Mouse (Mus musculus): Measurements from ENCODE around the gene Rgs3. TPM values are rescaled to one million over a fixed set of nuclear protein-coding genes. Genes with fewer than 3 reads are reported as not detected.
A peak's percentile ranks its signal among the peaks of the same experiment; 100 is the strongest.

Rgs3 gene
- polyA plus RNA-seq, 1 experiment from 2014 or later: 58.5 TPM

DNA sequence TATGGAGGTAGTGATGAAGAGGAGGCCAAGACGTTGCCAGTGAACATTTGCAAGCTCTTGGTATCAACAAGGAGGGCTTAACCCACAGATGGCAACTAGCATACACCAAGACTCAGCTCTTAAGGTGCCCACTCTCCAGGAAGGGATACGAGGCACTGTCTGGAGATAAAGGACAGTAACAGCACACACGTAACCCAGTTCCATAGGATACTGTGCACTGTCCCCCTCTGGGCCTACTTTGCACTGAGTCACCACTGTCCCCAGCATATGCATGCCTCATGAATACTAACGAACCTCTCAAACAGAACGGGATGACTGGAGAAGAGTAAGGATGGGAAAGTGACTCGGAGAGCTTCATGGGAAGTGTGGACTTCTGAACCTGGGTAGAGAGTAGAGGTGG lies 48.2 kb downstream of the Rgs3 start:
- ATAC-seq (ENCODE audit: low FRiP score, low read depth): peak; percentile 48; the same call in 1 of the 2 replicates
- 66% methylated on average over 6 of the region's 6 CpGs for WGBS
- no peaks in the 10 kb centered on the region for H3K36me3 ChIP-seq
- peaks cover 42% of the 10 kb centered on the region for H3K4me1 ChIP-seq
- peak overlapping the region; percentile 35; the same call in 1 of the 2 replicates for H3K27ac ChIP-seq (replicated peaks)
- no peak overlapping the region for H3K4me3 ChIP-seq
- no peak overlapping the region for H3K4me2 ChIP-seq (replicated peaks)
- no peaks in the 10 kb centered on the region for H3K9me3 ChIP-seq
- no peak overlapping the region for H3K9ac ChIP-seq (replicated peaks)
- H3K27me3 ChIP-seq: no peaks in the 10 kb centered on the region

DNA sequence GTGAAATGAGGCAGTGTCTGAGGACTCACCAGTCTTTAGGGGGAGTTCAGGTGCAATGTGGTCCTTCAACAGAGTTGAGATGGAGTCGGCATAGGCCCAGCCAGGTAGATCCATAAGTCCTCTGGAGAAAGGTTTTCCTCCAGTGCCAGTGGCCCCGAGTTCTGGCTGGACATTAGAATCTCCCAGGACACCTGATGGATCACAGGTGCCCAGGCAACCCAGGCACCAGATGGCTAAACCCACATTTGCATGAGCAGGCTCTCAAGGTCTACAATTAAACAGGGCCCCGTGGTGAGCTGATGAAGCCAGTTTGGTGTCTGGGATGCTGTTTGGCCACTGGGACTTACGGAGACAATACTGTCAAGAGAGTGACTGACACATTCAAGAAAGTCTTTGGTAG lies 49.7 kb downstream of the Rgs3 start:
- no peaks in the 10 kb centered on the region for H3K27me3 ChIP-seq
- no peak overlapping the region for H3K4me2 ChIP-seq (replicated peaks)
- no peaks in the 10 kb centered on the region for H3K36me3 ChIP-seq
- WGBS: 85% methylated on average over 4 of the region's 4 CpGs
- H3K27ac ChIP-seq (replicated peaks): no peak overlapping the region
- H3K9ac ChIP-seq (replicated peaks): no peak overlapping the region
- ATAC-seq (ENCODE audit: low FRiP score, low read depth): no peak
- H3K4me3 ChIP-seq: no peak overlapping the region
- peaks cover 56% of the 10 kb centered on the region for H3K4me1 ChIP-seq
- no peaks in the 10 kb centered on the region for H3K9me3 ChIP-seq

DNA sequence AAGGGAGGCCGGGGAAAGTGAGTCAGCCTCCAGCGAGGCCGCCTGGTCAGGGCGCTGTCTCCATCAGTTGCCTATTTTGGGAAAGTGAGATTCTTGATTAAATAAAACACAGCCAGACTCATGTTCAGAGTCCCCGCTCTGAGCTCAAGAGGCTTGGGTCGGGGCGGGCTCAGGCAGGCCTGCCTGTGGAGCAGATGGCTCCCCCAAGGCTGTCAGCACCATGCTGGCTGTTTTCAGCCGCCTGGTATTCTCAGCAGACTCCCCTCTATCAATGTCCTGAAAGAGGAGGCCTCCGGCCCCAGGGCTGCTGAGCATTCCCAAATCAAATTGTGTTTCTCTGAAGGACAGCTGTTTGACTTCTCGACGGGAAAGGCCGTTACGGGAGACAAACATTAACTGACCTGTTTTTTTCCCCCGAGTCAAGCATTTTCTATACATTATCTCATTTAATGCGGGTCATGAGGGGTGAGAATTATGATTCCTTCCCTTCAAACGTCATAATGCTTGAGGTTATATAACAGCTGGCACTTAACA lies 50.6 kb downstream of the Rgs3 start:
- WGBS: 60% methylated on average over 16 of the region's 16 CpGs
- Histone ChIP-seq H3K4me3 (no peak overlapping the region), H3K27ac (replicated peaks) (peak overlapping the region; percentile 44; the same call in 1 of the 2 replicates), H3K27me3 (no peaks in the 10 kb centered on the region), H3K36me3 (no peaks in the 10 kb centered on the region), H3K4me2 (replicated peaks) (no peak overlapping the region), H3K4me1 (peaks cover 56% of the 10 kb centered on the region), H3K9me3 (no peaks in the 10 kb centered on the region), H3K9ac (replicated peaks) (no peak overlapping the region)
- ATAC-seq (ENCODE audit: low FRiP score, low read depth): peak; percentile 45; the same call in 1 of the 2 replicates

DNA sequence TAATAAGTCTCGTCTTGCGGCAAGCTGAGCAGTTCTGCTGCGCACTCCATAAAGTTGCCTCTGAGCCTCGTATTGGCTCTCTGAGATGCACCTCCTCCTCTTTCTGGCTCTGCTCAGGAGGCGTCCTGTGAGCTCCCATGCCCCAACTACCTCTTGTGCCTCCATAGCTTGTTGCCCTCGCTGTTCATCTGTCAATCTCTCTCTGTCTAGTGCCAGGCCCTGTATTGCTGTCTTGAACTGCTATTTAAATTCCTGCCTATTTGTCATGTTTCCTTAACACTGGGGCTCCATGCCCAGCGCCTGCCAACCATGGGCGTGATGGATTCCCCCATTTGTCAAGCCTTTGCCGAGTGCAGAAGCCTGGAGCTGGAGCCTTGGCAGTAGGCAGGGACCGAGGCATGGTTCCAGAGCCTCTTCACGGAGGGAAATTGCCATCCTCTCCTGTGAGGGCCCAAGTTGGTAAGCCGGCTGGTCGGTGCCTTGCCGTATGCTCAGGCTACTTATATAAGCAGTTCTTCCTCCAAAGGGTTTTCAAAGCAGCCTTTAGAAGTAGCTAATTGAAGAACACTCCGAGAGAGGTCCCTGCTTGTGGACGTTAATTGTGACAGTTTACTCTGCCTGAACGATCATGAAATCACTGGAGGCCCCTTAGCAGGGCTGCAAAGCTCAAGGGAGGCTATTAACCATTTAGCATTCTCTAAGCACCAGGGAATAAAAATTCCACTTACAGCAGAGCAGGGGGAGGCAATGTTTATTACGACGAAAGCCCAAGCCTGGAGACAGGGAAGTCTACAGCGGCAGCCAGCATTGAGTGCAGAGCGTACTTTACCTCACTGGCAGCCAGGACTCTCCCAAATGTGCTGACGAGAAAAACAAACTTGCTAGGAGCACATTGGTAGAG lies 53.2 kb downstream of the Rgs3 start:
- H3K9ac ChIP-seq (replicated peaks): no peak overlapping the region

DNA sequence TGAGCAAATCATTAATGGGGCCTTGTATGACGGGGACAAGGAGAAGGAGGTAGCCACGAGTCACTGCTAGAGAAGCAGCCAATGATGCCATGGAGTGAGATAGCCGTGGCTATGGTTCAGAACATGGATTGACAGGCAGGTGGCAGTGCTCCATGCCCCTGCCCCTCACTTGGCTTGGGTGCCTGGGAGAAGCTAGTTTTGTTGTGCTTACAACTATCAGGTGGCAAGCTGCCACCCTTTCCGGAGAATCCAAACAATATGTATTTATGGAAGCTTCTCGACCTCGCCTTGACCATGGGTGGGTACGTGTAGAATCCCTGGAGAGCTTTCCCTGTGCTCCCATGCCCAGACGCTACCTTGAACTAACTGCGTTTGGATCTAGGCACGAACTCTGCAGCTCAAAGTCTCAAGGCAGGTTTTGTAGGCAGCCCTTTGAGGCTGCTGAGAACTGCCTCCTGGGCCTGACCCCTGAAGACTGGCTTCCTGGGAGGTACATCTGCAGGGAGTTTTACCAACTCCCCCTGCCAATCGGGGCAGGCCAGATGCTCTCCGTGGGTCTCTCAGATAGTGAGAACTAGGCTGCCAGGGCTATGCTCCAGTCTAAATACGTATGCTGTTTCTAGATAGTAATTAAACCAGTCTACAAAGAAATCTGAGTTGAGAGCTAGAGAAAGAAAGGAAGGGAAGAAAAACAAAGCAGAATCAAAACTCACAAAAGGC lies 54.2 kb downstream of the Rgs3 start:
- Histone ChIP-seq H3K27ac (replicated peaks) (peak overlapping the region; percentile 54; the same call in 1 of the 2 replicates), H3K9ac (replicated peaks) (no peak overlapping the region), H3K36me3 (no peaks in the 10 kb centered on the region), H3K4me3 (no peak overlapping the region), H3K27me3 (no peaks in the 10 kb centered on the region), H3K4me2 (replicated peaks) (no peak overlapping the region), H3K4me1 (peaks cover 40% of the 10 kb centered on the region), H3K9me3 (no peaks in the 10 kb centered on the region)
- 78% methylated on average over 13 of the region's 13 CpGs for WGBS
- no peak for ATAC-seq (ENCODE audit: low FRiP score, low read depth)

More for the DNA sequence above, 53.2 kb downstream of the Rgs3 start:
- Histone ChIP-seq H3K4me1 (peaks cover 42% of the 10 kb centered on the region), H3K4me2 (replicated peaks) (no peak overlapping the region), H3K36me3 (no peaks in the 10 kb centered on the region), H3K4me3 (no peak overlapping the region), H3K27me3 (no peaks in the 10 kb centered on the region), H3K27ac (replicated peaks) (peak overlapping the region; percentile 54), H3K9me3 (no peaks in the 10 kb centered on the region)
- peak; percentile 42 for ATAC-seq (ENCODE audit: low FRiP score, low read depth)
- 50% methylated on average over 22 of the region's 22 CpGs for WGBS

DNA sequence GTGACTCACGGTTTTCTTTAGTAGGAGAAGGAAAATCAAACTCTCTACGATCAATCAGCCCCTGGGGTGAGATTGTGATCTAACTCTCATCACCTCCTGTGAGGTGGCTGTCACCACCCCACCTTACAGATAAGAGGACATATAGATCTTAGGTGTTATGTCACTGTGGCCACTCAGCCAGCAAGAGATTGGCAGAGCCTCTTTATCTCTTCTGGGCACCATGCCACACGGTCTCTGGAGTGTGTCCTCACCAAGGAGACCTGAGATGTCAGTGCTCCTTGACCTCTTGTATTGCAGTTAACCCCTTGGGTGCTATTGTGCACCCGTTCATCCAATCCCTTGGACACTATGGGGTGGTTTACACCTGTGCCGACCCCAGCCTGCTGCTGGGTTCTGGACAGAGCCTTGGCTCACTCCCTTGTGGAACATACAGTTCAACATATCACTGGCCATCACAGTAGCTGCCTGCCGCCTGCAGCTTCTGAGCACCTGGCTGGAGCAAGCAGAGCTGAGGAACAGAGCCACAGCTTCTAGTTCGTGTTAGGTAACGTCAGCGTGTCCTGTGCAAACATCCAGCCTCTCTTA lies 58.3 kb downstream of the Rgs3 start:
- Histone ChIP-seq H3K4me1 (peaks cover 40% of the 10 kb centered on the region), H3K4me2 (replicated peaks) (no peak overlapping the region), H3K4me3 (no peak overlapping the region), H3K27me3 (no peaks in the 10 kb centered on the region), H3K27ac (replicated peaks) (0 out of 2 replicates have a peak overlapping the region, but pooled peaks have one; percentile 85), H3K9me3 (no peaks in the 10 kb centered on the region), H3K36me3 (no peaks in the 10 kb centered on the region), H3K9ac (replicated peaks) (no peak overlapping the region)
- ATAC-seq (ENCODE audit: low FRiP score, low read depth): no peak
- 84% methylated on average over 9 of the region's 9 CpGs for WGBS

DNA sequence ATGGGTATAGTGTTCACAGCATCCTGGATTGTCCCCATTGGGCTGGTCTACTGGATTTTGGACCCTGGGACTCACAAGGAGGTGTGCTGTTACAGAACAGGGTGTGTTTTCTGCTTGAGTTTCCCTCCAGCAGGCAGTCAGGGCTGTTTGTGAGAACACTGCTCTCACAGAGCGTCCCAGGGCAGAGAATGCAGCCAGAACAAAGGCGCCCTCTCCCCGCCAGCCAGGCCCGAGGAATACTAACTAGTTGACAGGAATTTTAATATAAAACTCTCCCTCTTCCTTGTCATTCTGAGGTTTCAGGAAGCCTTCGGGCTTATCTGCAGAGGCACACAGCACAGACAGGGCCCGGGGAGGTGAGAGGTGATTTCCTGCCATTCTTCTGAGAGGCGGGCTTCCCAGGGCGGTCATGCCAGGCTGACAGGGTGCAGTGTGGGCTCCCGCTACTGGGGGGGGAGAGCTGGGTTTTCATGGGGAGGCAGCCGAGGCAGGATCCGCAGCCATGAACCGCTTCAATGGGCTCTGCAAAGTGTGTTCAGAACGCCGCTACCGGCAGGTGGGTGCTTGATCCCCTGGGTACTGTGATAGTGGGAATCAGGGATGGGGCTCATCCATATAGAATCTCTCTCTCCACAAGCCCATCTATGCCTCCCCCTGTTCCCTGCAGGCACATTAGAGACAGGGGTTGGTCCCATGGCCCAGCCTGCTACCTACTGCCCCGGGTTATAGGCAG lies 59.8 kb downstream of the Rgs3 start:
- H3K27ac ChIP-seq (replicated peaks): peak overlapping the region; percentile 85
- WGBS: 11% methylated on average over 16 of the region's 16 CpGs
- peaks cover 28% of the 10 kb centered on the region for H3K4me1 ChIP-seq
- H3K36me3 ChIP-seq: no peaks in the 10 kb centered on the region
- H3K4me3 ChIP-seq: peak overlapping the region; percentile 22
- H3K9ac ChIP-seq (replicated peaks): peak overlapping the region; percentile 37
- H3K4me2 ChIP-seq (replicated peaks): peak overlapping the region; percentile 39
- H3K9me3 ChIP-seq: no peaks in the 10 kb centered on the region
- no peaks in the 10 kb centered on the region for H3K27me3 ChIP-seq
- ATAC-seq (ENCODE audit: low FRiP score, low read depth): peak; percentile 79

DNA sequence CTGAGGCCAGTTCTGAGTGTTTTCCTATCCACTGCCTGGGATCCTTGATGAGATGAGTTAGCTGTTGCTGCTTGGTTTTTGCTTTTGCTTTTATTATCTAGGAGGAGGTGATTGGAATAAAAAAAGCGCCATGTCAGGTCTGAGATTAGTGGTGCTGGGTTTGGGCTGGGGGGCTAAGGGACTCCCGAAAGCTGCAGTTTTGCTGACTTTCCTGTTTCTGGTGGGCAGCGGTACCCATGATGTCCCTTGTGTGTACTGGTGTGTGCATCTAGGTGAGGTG lies 60.3 kb downstream of the Rgs3 start:
- WGBS: 88% methylated on average over 3 of the region's 3 CpGs
- H3K4me3 ChIP-seq: peak overlapping the region; percentile 22; the same call in 1 of the 2 replicates
- peak overlapping the region; percentile 39 for H3K4me2 ChIP-seq (replicated peaks)
- no peaks in the 10 kb centered on the region for H3K36me3 ChIP-seq
- no peak for ATAC-seq (ENCODE audit: low FRiP score, low read depth)
- peak overlapping the region; percentile 37; the same call in 1 of the 2 replicates for H3K9ac ChIP-seq (replicated peaks)
- H3K4me1 ChIP-seq: peaks cover 33% of the 10 kb centered on the region
- H3K27me3 ChIP-seq: no peaks in the 10 kb centered on the region
- H3K27ac ChIP-seq (replicated peaks): peak overlapping the region; percentile 85
- H3K9me3 ChIP-seq: no peaks in the 10 kb centered on the region

DNA sequence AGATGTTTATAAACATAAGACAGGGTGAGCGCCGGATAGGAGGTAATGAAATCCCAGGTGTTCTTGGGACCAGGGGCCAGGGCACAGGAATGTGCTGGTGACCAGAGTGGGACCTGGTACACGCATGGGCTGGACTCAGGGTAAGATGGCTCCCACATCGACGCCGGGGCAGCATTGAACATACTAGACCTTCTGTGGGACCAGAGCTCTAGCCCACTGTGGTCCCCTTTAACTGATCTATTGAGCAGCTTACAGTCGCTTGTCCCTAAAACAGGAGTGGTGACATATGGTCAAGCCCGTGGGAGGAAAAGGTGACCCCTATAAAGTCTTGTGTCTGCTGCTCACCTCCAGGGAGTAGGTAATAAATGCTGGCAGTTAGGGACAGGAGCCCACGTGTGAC lies 61.5 kb downstream of the Rgs3 start:
- no peak for ATAC-seq (ENCODE audit: low FRiP score, low read depth)
- 90% methylated on average over 9 of the region's 9 CpGs for WGBS
- Histone ChIP-seq H3K4me1 (peaks cover 43% of the 10 kb centered on the region), H3K4me3 (no peak overlapping the region), H3K27me3 (no peaks in the 10 kb centered on the region), H3K9ac (replicated peaks) (no peak overlapping the region), H3K9me3 (no peaks in the 10 kb centered on the region), H3K36me3 (peaks cover 7% of the 10 kb centered on the region; the same call in 1 of the 2 replicates), H3K4me2 (replicated peaks) (no peak overlapping the region), H3K27ac (replicated peaks) (no peak overlapping the region)

DNA sequence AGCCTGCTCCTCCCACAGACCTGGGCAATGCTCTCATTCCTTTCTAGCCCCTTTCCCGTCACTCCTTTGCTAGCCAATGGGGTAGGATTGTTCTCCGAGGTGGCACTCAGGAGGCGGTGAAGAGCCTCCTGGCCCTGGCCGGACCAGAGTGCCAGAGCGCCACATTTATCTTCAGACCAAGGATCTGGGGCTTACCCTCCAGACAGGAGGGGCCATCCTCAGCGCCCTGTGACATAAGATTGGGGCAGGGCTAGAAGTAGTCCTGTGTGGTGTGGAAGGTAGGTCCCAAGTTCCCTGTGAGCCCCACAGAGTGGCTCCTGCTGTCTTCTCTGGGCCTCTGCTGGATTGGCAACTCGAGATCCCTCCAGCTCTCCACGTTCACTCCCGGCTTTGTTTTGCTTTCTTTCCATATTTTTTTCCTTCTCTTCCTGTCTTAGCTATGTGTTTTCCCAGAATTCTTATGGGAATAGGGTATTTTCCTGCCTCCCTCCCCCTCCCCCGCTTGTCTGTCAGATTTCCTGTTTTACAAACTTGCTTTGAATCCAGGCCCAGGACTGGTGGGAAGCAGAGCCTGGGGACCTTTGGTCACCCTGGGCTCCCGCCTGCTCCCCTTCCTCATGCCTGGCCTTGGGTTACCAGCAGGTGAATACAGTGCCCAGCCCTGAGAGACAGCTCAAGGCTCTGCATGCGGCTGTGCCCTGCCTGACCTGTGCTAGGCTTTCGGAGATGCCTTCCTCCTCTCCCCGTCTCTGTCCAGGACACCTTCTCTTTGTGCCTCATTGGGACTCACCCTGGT lies 62.4 kb downstream of the Rgs3 start:
- H3K9ac ChIP-seq (replicated peaks): 0 out of 2 replicates have a peak overlapping the region, but pooled peaks have one; percentile 12
- H3K9me3 ChIP-seq: no peaks in the 10 kb centered on the region
- peaks cover 12% of the 10 kb centered on the region; the same call in 1 of the 2 replicates for H3K36me3 ChIP-seq
- no peak for ATAC-seq (ENCODE audit: low FRiP score, low read depth)
- peak overlapping the region; percentile 15; the same call in 1 of the 2 replicates for H3K27ac ChIP-seq (replicated peaks)
- WGBS: 68% methylated on average over 14 of the region's 14 CpGs
- no peak overlapping the region for H3K4me3 ChIP-seq
- H3K4me2 ChIP-seq (replicated peaks): no peak overlapping the region
- H3K4me1 ChIP-seq: peaks cover 43% of the 10 kb centered on the region
- no peaks in the 10 kb centered on the region for H3K27me3 ChIP-seq

All from midbrain, embryonic 12.5 days (tissue).